Mouse (Mus musculus) midbrain, embryonic 14.5 days (tissue): ENCODE results near the gene Smarcd1. TPM values are rescaled to one million over a fixed set of nuclear protein-coding genes. Genes with fewer than 3 reads are reported as not detected.

Experiments used
- ATAC-seq: fragments of 200-750 bp; cut with Nextera tagmentation; 2 replicates; pipeline ENCODE4 v1.8.0; 2017; ENCODE audit warnings: moderate number of reproducible peaks, moderate library complexity; ENCODE audit not compliant: low FRiP score, low TSS enrichment
- DNase-seq: peaks from one replicate; pipeline ENCODE4 v3.0.0-alpha.2; 2015
- H3K27ac ChIP-seq: fragments of 300-500 bp; sonication (generic); replicated peaks from 2 replicates; pipeline ENCODE4 v1.5.1; 2014; ENCODE audit warnings: mild to moderate bottlenecking, low read depth, low read length, moderate library complexity
- H3K27me3 ChIP-seq: fragments of 300-500 bp; sonication (generic); 2 replicates; pipeline ENCODE4 v1.6.1; 2014; ENCODE audit warnings: low read length, control low read depth, mixed read lengths; ENCODE audit not compliant: control insufficient read depth, insufficient read depth
- H3K36me3 ChIP-seq: fragments of 300-500 bp; sonication (generic); 2 replicates; pipeline ENCODE4 v1.6.1; 2014; ENCODE audit warnings: low read length, control low read depth; ENCODE audit not compliant: control insufficient read depth, insufficient read depth
- H3K4me1 ChIP-seq: fragments of 300-500 bp; sonication (generic); 2 replicates; pipeline ENCODE4 v1.6.1; 2014; ENCODE audit warnings: mild to moderate bottlenecking, antibody characterized with exemption, low read length, control low read depth; ENCODE audit not compliant: control insufficient read depth, insufficient read depth
- H3K4me2 ChIP-seq: fragments of 300-500 bp; sonication (generic); 2 replicates; pipeline ENCODE4 v1.6.1; 2014; ENCODE audit warnings: mild to moderate bottlenecking, low read length, moderate library complexity
- H3K4me3 ChIP-seq: fragments of 300-500 bp; sonication (generic); replicated peaks from 2 replicates; pipeline ENCODE4 v1.5.1; 2014; ENCODE audit warnings: low read depth, low read length
- H3K9ac ChIP-seq: fragments of 300-500 bp; sonication (generic); replicated peaks from 2 replicates; pipeline ENCODE4 v1.6.1; 2014; ENCODE audit warnings: mild to moderate bottlenecking, low read length, moderate library complexity
- H3K9me3 ChIP-seq: fragments of 300-500 bp; sonication (generic); 2 replicates; pipeline ENCODE4 v1.6.1; 2016; ENCODE audit warnings: low read length, control low read depth, mixed read lengths; ENCODE audit not compliant: control insufficient read depth
- WGBS: fragments of 180-500 bp; shearing (Covaris S2); extraction: QIAGEN DNeasy Blood & Tissue Kit; methylation state at CpG from one replicate; pipeline ENCODE4 v1.1.7; 2014; 5-methylcytosine and 5-hydroxymethylcytosine counted together
- polyA plus RNA-seq: library from polyadenylated mRNA; unstranded; fragments of >200 nt; fragmentation: Nextera tagmentation; extraction: Ambion mirVana; gene quantifications from 2 replicates; pipeline ENCODE4 v1.2.1, GENCODE M21; 2014

Gene Smarcd1
- polyA plus RNA-seq, 1 experiment from 2014 or later, result 136 TPM

- 1% methylated on average over 44 of the region's 52 CpGs for WGBS
- H3K36me3 ChIP-seq, result no peaks in the 10 kb centered on the region
- H3K27me3 ChIP-seq, result no peaks in the 10 kb centered on the region
- H3K4me1 ChIP-seq, result peaks cover 45% of the 10 kb centered on the region
- ATAC-seq (peak; percentile 90), DNase-seq (peak; percentile 89)
- H3K4me3 ChIP-seq, result peak overlapping the region; percentile 37
- H3K9me3 ChIP-seq, result no peaks in the 10 kb centered on the region
- H3K27ac ChIP-seq, result peak overlapping the region; percentile 88
- peak overlapping the region; percentile 46 for H3K9ac ChIP-seq
- H3K4me2 ChIP-seq, result peak overlapping the region; percentile 59
These were observed 37.1 kb upstream of the Smarcd1 start for GRCm38 (mm10) chr15:99664600-99665451.

DNA sequence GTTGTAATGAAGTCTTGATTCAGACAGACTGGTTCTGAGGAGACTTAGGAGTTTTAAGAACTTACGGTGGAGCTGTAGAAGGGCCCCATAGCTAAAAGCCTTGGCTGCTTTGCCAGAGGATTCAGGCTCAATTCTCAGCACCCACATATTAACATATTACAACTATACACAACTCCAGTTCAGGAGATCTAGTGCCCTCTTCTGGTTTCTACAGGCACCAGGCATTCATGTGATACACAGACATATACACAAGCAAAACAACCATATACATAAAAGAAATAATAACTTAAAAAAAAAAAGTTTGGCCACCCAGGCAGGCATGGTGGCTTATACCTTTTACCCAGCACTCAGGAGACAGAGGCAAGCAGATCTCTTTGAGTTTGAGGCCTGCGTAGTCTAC lies 34.4 kb upstream of the Smarcd1 start:
- DNase-seq (no peak), ATAC-seq (no peak)
- Histone ChIP-seq H3K4me2 (no peak overlapping the region), H3K4me3 (no peak overlapping the region), H3K9ac (no peak overlapping the region), H3K4me1 (peaks cover 53% of the 10 kb centered on the region), H3K9me3 (no peaks in the 10 kb centered on the region), H3K36me3 (0 out of 2 replicates have a peak, but pooled peaks cover 4% of the 10 kb centered on the region), H3K27ac (no peak overlapping the region), H3K27me3 (no peaks in the 10 kb centered on the region)
- WGBS, result 94% methylated on average over 2 of the region's 2 CpGs

DNA sequence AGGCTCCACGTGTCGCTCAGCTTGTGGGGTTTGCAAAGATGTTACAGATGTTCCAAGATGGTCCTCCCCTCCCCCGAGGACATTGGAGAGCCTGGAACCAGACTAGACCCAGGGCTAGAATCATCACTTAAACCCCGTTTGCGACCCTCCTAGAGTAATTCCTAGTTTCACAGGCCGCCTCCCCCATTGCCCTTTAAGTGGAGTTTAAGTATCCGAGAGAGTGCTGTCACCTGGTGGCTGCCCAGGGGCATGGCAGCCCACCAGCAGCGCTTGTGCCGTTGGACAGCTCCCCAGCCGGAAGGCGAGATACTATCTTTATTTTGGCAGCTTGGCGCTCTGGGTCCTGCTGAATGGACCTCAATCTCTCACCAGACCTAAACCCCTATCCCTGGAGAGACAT lies 33.0 kb upstream of the Smarcd1 start:
- ATAC-seq, result no peak
- H3K9ac ChIP-seq, result no peak overlapping the region
- peak overlapping the region; percentile 92; the same call in 1 of the 2 replicates for H3K27ac ChIP-seq

DNA sequence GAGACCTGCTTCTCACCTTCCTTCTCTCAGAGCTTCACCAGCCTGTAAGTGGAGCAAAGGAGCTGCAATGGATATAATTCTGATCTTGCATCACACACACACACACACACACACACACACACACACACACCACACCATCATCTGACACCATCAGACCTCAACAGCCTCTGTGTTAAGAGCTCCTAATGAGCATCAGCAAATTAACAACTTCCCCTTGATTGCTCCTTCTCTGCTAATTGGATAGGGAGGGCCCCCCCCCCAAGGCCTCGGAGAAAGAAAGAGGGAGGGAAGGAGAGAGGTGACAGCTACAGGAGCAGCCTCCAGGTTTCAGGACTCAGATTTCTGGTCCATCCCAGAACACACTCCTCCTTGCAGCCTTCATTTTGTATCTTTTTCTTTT lies 32.5 kb upstream of the Smarcd1 start:
- WGBS, result 17% methylated on average over 1 of the region's 1 CpGs
- Histone ChIP-seq H3K36me3 (peaks cover 15% of the 10 kb centered on the region; the same call in 1 of the 2 replicates), H3K9me3 (no peaks in the 10 kb centered on the region), H3K4me1 (peaks cover 58% of the 10 kb centered on the region), H3K27me3 (no peaks in the 10 kb centered on the region), H3K9ac (no peak overlapping the region), H3K4me2 (peak overlapping the region; percentile 82), H3K4me3 (no peak overlapping the region), H3K27ac (peak overlapping the region; percentile 92)
- ATAC-seq (no peak), DNase-seq (no peak)

More for the DNA sequence above, 33.0 kb upstream of the Smarcd1 start:
- Histone ChIP-seq H3K4me3 (no peak overlapping the region), H3K36me3 (peaks cover 12% of the 10 kb centered on the region; the same call in 1 of the 2 replicates), H3K9me3 (no peaks in the 10 kb centered on the region), H3K27me3 (no peaks in the 10 kb centered on the region), H3K4me1 (peaks cover 60% of the 10 kb centered on the region), H3K4me2 (peak overlapping the region; percentile 82)
- WGBS, result 2% methylated on average over 12 of the region's 12 CpGs
- peak; percentile 91 for DNase-seq

DNA sequence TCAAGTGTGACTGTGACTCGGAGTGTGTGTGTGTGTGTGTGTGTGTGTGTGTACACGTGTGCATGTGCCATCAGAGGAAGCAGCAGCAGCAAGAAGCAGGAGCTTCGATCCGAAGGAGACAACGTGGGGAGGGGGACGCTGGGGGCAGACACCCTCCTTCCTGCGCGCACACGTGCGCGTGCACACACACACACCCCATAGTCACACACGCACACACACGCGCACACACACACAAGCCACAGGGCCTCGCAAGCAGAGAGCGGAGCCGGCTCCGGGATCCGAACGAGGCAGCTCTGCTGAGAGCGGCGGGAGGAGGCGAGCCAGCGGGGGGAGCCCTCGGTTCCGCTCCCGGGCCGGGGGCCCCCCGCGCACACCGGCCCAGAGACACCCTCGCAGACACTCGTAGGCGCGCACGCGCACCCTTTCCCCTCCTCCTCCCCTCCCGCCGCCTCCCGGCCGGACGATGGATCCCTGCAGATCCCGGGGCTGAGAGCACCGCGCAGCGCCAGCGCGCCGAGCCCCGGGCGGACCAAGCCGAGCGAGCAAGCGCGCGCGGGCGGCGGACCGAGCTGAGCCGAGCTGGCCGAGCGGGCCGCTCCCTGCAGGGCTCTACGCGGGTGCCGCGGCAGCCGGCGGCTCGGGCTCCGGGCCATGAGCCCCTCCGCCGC lies 31.6 kb upstream of the Smarcd1 start, which contains the start of gene Asic1:
Gene Asic1, plus strand, starts transcription at position 215 of the 668 bp plus-strand sequence.
- WGBS, result under 1% methylated on average over 69 of the region's 74 CpGs

DNA sequence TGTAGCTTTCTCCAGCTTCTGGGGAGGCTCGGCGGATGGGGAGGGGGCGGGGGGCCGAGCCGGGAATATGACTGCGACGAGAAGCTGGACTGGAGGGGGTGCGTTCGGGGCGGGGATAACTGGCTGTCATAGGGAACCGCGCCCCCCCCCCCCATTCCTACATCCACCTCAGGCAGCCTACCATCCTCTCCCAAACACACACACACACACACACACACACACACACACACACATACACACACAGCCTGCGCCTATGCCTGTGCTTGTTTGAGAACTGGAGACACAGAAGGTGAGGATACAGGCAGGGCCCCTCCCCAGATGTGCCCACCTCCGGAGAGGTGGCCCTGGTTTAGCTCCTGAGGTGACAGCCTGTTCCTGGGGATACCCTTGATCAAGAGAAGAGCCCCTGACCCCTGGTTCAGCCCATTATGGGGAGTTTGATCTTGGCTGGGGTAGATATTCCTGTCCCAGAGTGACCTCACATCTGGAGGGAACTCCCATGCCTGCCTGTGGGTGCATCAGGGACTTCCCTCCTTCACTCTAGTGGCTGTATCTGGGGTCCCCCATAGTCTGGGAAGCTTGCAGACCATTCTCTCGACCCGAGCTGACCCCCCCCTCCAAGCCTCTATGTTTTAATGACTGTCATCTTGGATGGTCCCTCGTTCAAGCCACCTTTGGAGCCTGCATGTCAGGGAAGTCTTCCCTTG lies 30.8 kb upstream of the Smarcd1 start:
- Histone ChIP-seq H3K4me1 (peaks cover 55% of the 10 kb centered on the region), H3K27me3 (no peaks in the 10 kb centered on the region), H3K36me3 (peaks cover 18% of the 10 kb centered on the region; the same call in 1 of the 2 replicates), H3K27ac (peak overlapping the region; percentile 92), H3K9ac (peak overlapping the region; percentile 92), H3K4me2 (peak overlapping the region; percentile 82), H3K9me3 (no peaks in the 10 kb centered on the region), H3K4me3 (peak overlapping the region; percentile 83)
- peak; percentile 25 for ATAC-seq
- WGBS, result 7% methylated on average over 16 of the region's 17 CpGs
- DNase-seq, result no peak

More for the DNA sequence above, 31.6 kb upstream of the Smarcd1 start, which contains the start of gene Asic1:
- Histone ChIP-seq H3K4me3 (peak within 1 kb of the TSS; percentile 83), H3K27ac (peak within 1 kb of the TSS; percentile 92), H3K4me1 (peaks cover 57% of the 10 kb centered on the region), H3K9ac (peak within 1 kb of the TSS; percentile 92), H3K36me3 (peaks cover 18% of the 10 kb centered on the region; the same call in 1 of the 2 replicates), H3K9me3 (no peaks in the 10 kb centered on the region), H3K27me3 (no peaks in the 10 kb centered on the region), H3K4me2 (peak within 1 kb of the TSS; percentile 82)
- DNase-seq, result peak; percentile 86
- peak; percentile 73 for ATAC-seq

DNA sequence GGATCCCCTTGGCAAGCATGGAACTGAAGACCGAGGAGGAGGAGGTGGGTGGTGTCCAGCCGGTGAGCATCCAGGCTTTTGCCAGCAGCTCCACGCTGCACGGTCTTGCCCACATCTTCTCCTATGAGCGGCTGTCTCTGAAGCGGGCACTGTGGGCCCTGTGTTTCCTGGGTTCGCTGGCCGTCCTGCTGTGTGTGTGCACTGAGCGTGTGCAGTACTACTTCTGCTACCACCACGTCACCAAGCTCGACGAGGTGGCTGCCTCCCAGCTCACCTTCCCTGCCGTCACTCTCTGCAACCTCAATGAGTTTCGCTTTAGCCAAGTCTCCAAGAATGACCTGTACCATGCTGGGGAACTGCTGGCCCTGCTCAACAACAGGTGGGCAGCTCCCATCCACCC lies 30.1 kb upstream of the Smarcd1 start:
- Histone ChIP-seq H3K4me2 (peak overlapping the region; percentile 82), H3K36me3 (peaks cover 18% of the 10 kb centered on the region; the same call in 1 of the 2 replicates), H3K4me1 (peaks cover 56% of the 10 kb centered on the region), H3K9ac (peak overlapping the region; percentile 92; the same call in 1 of the 2 replicates), H3K4me3 (peak overlapping the region; percentile 83), H3K27ac (0 out of 2 replicates have a peak overlapping the region, but pooled peaks have one; percentile 49), H3K27me3 (no peaks in the 10 kb centered on the region), H3K9me3 (no peaks in the 10 kb centered on the region)
- no peak for DNase-seq
- 74% methylated on average over 14 of the region's 14 CpGs for WGBS
- no peak for ATAC-seq

DNA sequence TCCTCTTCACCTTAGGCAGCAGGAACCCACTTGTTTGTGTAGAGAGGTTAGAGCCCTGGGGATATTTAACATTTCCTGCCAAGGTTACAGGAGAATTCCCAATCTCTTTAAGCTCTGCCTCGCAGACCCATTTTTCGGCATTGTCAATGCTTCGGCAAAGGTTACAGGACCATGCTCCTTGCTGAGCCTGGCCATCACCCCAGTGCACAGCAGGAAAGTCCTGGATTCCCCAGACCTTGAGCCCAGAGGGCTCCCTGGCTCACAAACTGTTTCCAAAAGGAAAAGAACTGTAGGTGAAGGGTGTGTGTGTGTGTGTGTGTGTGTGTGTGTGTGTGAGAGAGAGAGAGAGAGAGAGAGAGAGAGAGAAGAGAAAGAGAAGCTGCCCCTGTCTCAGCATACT lies 27.1 kb upstream of the Smarcd1 start:
- peak overlapping the region; percentile 82 for H3K4me2 ChIP-seq
- no peak overlapping the region; the same call in 1 of the 2 replicates for H3K4me3 ChIP-seq
- no peaks in the 10 kb centered on the region for H3K27me3 ChIP-seq
- peaks cover 18% of the 10 kb centered on the region; the same call in 1 of the 2 replicates for H3K36me3 ChIP-seq
- no peak overlapping the region for H3K27ac ChIP-seq
- ATAC-seq (no peak), DNase-seq (no peak)
- H3K4me1 ChIP-seq, result peaks cover 62% of the 10 kb centered on the region
- WGBS, result 88% methylated on average over 3 of the region's 3 CpGs
- H3K9me3 ChIP-seq, result no peaks in the 10 kb centered on the region
- no peak overlapping the region for H3K9ac ChIP-seq
